Mouse (Mus musculus): ENCODE results near the gene Mgat2. TPM values are rescaled to one million over a fixed set of nuclear protein-coding genes. Genes with fewer than 3 reads are reported as not detected.

The Mgat2 gene
- polyA plus RNA-seq, 1 experiment from 2014 or later: 32.6 TPM

DNA sequence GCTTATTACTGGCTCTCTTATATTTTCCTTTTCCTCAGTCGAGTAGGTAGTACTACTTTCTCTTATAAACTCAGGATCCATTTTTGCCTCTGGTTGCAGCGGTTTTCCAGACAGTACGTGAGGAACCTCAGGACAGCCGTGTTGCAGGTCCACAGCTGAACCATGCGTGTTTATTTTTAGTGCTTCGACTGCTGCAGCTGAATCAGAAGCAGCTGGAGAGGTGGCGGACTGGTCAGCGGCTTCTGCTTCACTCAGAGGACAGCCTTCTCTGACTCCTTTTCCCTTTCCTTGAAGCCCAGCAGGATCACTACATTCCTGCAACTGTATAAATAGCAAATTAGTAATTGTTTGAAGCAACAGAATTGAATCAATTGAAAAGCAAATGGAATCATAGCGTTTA, 6.1 kb downstream of the Mgat2 start:
- H3K27me3 ChIP-seq (replicated peaks; ENCODE audit: control insufficient read depth, insufficient read depth, low read length): no peaks in the 10 kb centered on the region
- H3K9ac ChIP-seq (replicated peaks; ENCODE audit: low read depth, low read length): no peak overlapping the region
- H3K9me3 ChIP-seq (ENCODE audit: control insufficient read depth, low read length): no peaks in the 10 kb centered on the region
- no peak overlapping the region for H3K4me2 ChIP-seq (ENCODE audit: low read length)
- no peak overlapping the region for H3K4me3 ChIP-seq (replicated peaks; ENCODE audit: low read length)
- peaks cover 4% of the 10 kb centered on the region; the same call in 1 of the 2 replicates for H3K36me3 ChIP-seq (ENCODE audit: control insufficient read depth, insufficient read depth)
- no peak overlapping the region for H3K27ac ChIP-seq (ENCODE audit: low read length)
- whole genome bisulfite sequencing: 94% methylated on average over 9 of the region's 9 CpGs
- peaks cover 15% of the 10 kb centered on the region for H3K4me1 ChIP-seq (replicated peaks; ENCODE audit: control insufficient read depth, insufficient read depth, low read length)
- no peak for ATAC-seq

DNA sequence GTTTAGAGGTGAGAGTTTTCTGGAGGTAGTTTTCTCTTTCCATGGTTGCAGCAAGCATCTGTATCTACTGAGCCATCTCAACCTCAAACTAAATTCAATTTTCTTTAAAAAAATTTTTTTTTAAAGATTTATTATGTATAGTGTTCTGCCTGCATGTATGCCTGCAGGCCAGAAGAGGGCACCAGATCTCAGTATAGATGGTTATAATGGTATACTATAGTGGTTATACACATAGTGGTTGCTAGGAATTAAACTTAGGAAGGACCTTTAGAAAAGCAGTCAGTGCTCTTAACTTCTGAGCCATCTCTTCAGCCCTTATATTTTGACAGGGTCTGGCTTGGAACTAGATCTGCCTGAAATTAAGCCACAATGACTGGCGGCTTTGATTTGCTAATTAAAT, 6.6 kb downstream of the Mgat2 start:
- no peak overlapping the region for H3K4me3 ChIP-seq (replicated peaks; ENCODE audit: low read length)
- peaks cover 4% of the 10 kb centered on the region; the same call in 1 of the 2 replicates for H3K36me3 ChIP-seq (ENCODE audit: control insufficient read depth, insufficient read depth)
- H3K27ac ChIP-seq (ENCODE audit: low read length): no peak overlapping the region
- 91% methylated on average over 1 of the region's 1 CpGs for WGBS
- H3K4me1 ChIP-seq (replicated peaks; ENCODE audit: control insufficient read depth, insufficient read depth, low read length): peaks cover 13% of the 10 kb centered on the region
- H3K9ac ChIP-seq (replicated peaks; ENCODE audit: low read depth, low read length): no peak overlapping the region
- H3K4me2 ChIP-seq (ENCODE audit: low read length): no peak overlapping the region
- H3K9me3 ChIP-seq (ENCODE audit: control insufficient read depth, low read length): no peaks in the 10 kb centered on the region
- ATAC-seq: no peak
- no peaks in the 10 kb centered on the region for H3K27me3 ChIP-seq (replicated peaks; ENCODE audit: control insufficient read depth, insufficient read depth, low read length)

DNA sequence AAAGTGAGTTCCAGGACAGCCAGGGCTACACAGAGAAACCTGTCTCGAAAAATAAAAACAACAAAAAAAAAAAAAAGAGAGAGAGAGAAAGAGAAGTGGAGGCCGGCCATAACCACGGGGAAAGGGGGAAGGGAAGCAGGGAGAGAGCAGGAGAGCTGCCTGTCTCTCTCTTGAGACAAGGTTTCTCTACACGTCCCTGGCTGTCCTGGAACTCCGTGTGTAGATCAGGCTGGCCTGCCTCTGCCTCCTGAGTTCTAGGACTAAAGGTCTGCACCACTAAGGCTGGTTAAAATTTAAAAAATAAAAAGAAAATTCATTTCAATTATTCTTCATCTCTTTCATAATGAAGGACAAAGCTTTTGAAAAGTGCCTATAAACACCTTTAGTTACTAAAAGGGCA, 7.4 kb downstream of the Mgat2 start:
- Histone ChIP-seq H3K27me3 (replicated peaks; ENCODE audit: control insufficient read depth, insufficient read depth, low read length) (no peaks in the 10 kb centered on the region), H3K4me1 (replicated peaks; ENCODE audit: control insufficient read depth, insufficient read depth, low read length) (peaks cover 19% of the 10 kb centered on the region), H3K9ac (replicated peaks; ENCODE audit: low read depth, low read length) (no peak overlapping the region), H3K36me3 (ENCODE audit: control insufficient read depth, insufficient read depth) (peaks cover 4% of the 10 kb centered on the region; the same call in 1 of the 2 replicates), H3K9me3 (ENCODE audit: control insufficient read depth, low read length) (no peaks in the 10 kb centered on the region), H3K4me3 (replicated peaks; ENCODE audit: low read length) (no peak overlapping the region), H3K27ac (ENCODE audit: low read length) (no peak overlapping the region), H3K4me2 (ENCODE audit: low read length) (no peak overlapping the region)
- 86% methylated on average over 5 of the region's 5 CpGs for WGBS
- ATAC-seq: no peak

DNA sequence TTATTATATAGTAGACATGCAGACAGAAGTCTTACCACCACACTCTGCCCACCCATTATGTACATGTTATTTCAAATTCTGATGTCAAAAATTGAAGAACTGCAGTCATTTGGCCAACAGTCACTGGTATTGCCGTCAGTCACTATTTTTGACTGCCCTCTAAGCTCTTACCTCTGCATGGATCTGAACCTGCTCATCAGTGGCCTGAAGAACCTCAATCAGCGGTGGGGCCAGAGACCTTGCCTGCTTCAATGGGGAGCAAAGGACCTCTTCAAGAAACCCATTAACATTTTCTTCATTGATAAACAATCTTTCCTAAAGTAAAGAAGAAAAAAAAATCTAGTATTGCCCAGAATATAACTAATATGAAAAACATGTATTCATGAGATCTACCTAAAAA, 8.7 kb downstream of the Mgat2 start:
- Histone ChIP-seq H3K4me2 (ENCODE audit: low read length) (no peak overlapping the region), H3K9me3 (ENCODE audit: control insufficient read depth, low read length) (no peaks in the 10 kb centered on the region), H3K4me1 (replicated peaks; ENCODE audit: control insufficient read depth, insufficient read depth, low read length) (peaks cover 11% of the 10 kb centered on the region), H3K4me3 (replicated peaks; ENCODE audit: low read length) (no peak overlapping the region), H3K36me3 (ENCODE audit: control insufficient read depth, insufficient read depth) (peaks cover 4% of the 10 kb centered on the region; the same call in 1 of the 2 replicates), H3K27ac (ENCODE audit: low read length) (no peak overlapping the region), H3K27me3 (replicated peaks; ENCODE audit: control insufficient read depth, insufficient read depth, low read length) (no peaks in the 10 kb centered on the region), H3K9ac (replicated peaks; ENCODE audit: low read depth, low read length) (no peak overlapping the region)
- 94% methylated on average over 2 of the region's 2 CpGs for WGBS
- ATAC-seq: no peak

DNA sequence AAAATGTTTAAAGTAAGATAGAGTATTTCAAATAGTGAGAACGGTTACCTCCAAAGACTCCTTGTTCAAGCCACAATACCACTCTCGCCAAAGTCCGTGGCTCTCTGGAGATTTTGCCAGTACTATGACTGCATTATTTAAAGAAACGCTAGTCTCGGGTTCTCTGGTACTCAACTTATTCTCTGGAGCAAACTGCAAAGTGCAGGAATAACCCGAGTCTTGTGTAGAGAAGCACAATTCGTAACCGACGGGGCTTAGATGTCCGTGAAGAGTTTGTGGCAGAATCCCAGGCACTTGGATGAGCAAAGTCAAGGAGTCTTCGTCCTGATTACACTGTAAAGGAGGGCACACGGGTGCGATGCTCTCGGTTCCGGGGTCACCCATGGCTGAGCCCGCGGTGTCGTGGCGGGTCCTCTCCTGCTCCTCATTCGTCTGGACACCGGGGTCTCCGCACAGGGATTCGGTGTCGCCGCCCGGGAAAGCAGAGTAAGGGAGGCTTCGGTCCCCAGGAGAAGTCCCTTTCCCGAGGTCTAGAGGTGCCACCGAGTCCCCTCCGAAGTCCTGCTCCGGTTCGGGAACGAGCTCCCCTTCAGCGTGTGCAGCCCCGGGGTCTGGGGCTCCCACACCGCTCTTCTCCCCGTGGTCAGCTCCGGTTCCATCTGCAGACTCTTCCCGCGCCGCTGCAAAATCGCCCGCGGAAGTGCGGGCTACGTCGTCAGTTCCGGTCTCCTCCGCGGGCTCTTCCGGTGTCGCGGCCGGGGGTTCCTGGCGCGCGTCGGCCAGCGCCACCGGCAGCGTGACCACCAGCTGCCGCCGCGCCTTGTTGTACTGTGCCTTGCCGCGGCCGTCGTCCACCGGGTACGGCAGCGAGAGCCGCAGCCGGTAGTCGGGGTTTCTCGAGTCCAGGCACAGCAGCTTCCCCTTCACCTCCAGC, 12.8 kb downstream of the Mgat2 start, which contains the start of gene Gm49383:
Gm49383 (minus strand) TSS at position 661 of the 934 bp plus-strand sequence.
- H3K4me2 ChIP-seq (ENCODE audit: low read length): peak within 1 kb of the TSS; percentile 95
- peak within 1 kb of the TSS; percentile 72 for H3K27ac ChIP-seq (ENCODE audit: low read length)
- ATAC-seq: peak; percentile 80
- WGBS: 0% methylated on average over 75 of the region's 75 CpGs
- peak within 1 kb of the TSS; percentile 70 for H3K4me3 ChIP-seq (replicated peaks; ENCODE audit: low read length)
- H3K9me3 ChIP-seq (ENCODE audit: control insufficient read depth, low read length): no peaks in the 10 kb centered on the region
- H3K36me3 ChIP-seq (ENCODE audit: control insufficient read depth, insufficient read depth): 0 out of 2 replicates have a peak, but pooled peaks cover 6% of the 10 kb centered on the region
- peaks cover 23% of the 10 kb centered on the region for H3K4me1 ChIP-seq (replicated peaks; ENCODE audit: control insufficient read depth, insufficient read depth, low read length)
- H3K27me3 ChIP-seq (replicated peaks; ENCODE audit: control insufficient read depth, insufficient read depth, low read length): no peaks in the 10 kb centered on the region
- H3K9ac ChIP-seq (replicated peaks; ENCODE audit: low read depth, low read length): peak within 1 kb of the TSS; percentile 70

DNA sequence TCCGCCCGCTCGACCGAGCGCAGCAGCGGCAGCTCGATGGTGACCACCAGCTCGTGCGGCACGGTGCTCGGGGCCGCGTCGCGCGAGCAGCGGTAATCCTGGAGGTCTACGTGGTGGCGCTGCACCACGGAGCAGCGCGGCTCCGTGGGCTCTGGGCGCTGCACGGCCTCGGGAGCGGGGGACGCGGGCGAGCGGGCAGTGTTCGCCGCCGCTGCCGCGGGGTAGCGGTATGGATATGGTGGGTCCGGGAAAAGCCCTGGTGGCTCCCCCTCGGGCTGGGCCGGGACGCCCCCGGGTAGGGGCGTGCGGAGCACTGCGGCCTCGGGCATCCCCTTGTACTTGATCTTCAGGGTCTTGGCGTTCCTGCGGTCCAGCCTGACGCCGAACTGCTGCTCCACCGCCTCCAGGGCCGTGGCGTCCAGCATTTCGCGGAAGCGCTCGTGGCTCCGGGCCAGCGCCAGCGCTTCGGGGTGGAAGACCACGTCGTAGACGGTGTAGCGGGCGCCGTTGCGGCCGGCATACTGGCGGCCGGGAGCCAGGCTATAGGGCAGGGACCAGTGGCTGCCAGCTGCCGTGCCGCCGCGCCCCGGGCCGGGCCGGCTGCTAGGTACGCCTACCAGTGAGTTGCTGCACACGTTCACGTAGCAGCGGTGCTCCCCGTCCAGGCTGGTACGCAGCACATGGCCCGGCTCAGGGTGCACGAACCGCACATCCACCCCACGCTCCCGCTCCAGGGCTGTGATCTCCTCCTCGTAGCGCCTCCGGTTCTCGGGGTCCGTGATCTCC, 13.6 kb downstream of the Mgat2 start:
- no peaks in the 10 kb centered on the region for H3K27me3 ChIP-seq (replicated peaks; ENCODE audit: control insufficient read depth, insufficient read depth, low read length)
- H3K36me3 ChIP-seq (ENCODE audit: control insufficient read depth, insufficient read depth): 0 out of 2 replicates have a peak, but pooled peaks cover 6% of the 10 kb centered on the region
- peak; percentile 78 for ATAC-seq
- WGBS: under 1% methylated on average over 92 of the region's 94 CpGs
- peak overlapping the region; percentile 70 for H3K4me3 ChIP-seq (replicated peaks; ENCODE audit: low read length)
- peaks cover 23% of the 10 kb centered on the region for H3K4me1 ChIP-seq (replicated peaks; ENCODE audit: control insufficient read depth, insufficient read depth, low read length)
- peak overlapping the region; percentile 95 for H3K4me2 ChIP-seq (ENCODE audit: low read length)
- no peaks in the 10 kb centered on the region for H3K9me3 ChIP-seq (ENCODE audit: control insufficient read depth, low read length)
- peak overlapping the region; percentile 70 for H3K9ac ChIP-seq (replicated peaks; ENCODE audit: low read depth, low read length)
- H3K27ac ChIP-seq (ENCODE audit: low read length): peak overlapping the region; percentile 72

DNA sequence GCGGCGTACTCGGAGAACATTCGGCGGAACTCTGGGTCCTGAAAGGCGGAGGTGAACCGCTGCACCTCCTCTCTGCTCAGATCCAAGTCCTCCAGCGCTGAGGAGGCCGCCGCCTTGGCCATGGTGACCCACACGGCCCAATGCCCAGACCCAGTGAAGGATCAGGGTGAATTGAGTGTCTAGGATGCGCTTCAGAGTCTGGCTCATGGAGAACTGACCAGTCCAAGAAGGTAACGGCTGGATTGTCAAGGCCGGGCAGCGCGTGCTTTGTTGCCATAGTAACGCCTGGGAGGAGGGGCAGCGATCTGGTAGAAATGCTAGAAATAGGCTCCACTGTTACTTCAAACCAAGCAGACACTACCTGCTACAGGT, 14.2 kb downstream of the Mgat2 start, which contains the start of gene Dnaaf2:
Dnaaf2 (minus strand) TSS at position 266 of the 372 bp plus-strand sequence.
- ATAC-seq: peak; percentile 23
- Histone ChIP-seq H3K27ac (ENCODE audit: low read length) (peak within 1 kb of the TSS; percentile 72), H3K9ac (replicated peaks; ENCODE audit: low read depth, low read length) (peak within 1 kb of the TSS; percentile 70), H3K4me1 (replicated peaks; ENCODE audit: control insufficient read depth, insufficient read depth, low read length) (peaks cover 23% of the 10 kb centered on the region), H3K27me3 (replicated peaks; ENCODE audit: control insufficient read depth, insufficient read depth, low read length) (no peaks in the 10 kb centered on the region), H3K4me3 (replicated peaks; ENCODE audit: low read length) (peak within 1 kb of the TSS; percentile 70), H3K4me2 (ENCODE audit: low read length) (peak within 1 kb of the TSS; percentile 95), H3K9me3 (ENCODE audit: control insufficient read depth, low read length) (no peaks in the 10 kb centered on the region), H3K36me3 (ENCODE audit: control insufficient read depth, insufficient read depth) (0 out of 2 replicates have a peak, but pooled peaks cover 6% of the 10 kb centered on the region)
- 0% methylated on average over 18 of the region's 18 CpGs for WGBS

DNA sequence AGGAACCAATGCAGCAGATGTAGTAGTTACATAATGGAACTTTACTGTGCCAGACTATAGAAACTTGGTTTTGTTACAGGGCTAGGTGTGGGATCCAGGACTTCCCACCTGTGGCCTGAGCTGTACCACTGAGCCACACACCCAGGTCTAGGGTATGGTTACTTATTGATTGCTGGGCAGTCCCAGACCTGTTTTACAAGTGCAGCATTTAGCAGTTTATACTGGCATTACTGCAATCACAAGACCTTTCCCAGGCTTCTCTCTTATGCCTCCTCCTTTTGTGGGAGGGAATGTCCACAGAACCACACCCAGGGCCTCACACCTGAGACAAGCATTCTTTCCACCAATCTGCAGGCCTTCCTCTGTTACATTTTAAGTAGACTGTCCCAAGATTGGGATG, 15.0 kb downstream of the Mgat2 start:
- Histone ChIP-seq H3K9me3 (ENCODE audit: control insufficient read depth, low read length) (no peaks in the 10 kb centered on the region), H3K4me3 (replicated peaks; ENCODE audit: low read length) (no peak overlapping the region), H3K9ac (replicated peaks; ENCODE audit: low read depth, low read length) (no peak overlapping the region), H3K36me3 (ENCODE audit: control insufficient read depth, insufficient read depth) (0 out of 2 replicates have a peak, but pooled peaks cover 6% of the 10 kb centered on the region), H3K4me2 (ENCODE audit: low read length) (no peak overlapping the region), H3K4me1 (replicated peaks; ENCODE audit: control insufficient read depth, insufficient read depth, low read length) (peaks cover 23% of the 10 kb centered on the region), H3K27me3 (replicated peaks; ENCODE audit: control insufficient read depth, insufficient read depth, low read length) (no peaks in the 10 kb centered on the region), H3K27ac (ENCODE audit: low read length) (no peak overlapping the region)
- ATAC-seq: no peak

Data from forebrain, embryonic 16.5 days (tissue).